ENCODE assay signal across 27 mouse cellular contexts in genomic region chr4:82037473-82037872, GRCm38 (mm10).
"Had no signal": no experiment of that assay in that cellular context is flagged by ENCODE, and none has a peak within 500 bp of the region (broad histone marks: within the 10 kb centered on the region; RNA-seq: fewer than 3 reads in every experiment).

No protein-coding gene starts in this region.

- DNase-seq: cerebellum, adult 9-10 months; cerebellum, adult 9-11 months; cerebellum, postnatal 10 days; cerebellum, postnatal 14 days; cerebellum, postnatal 25 days; cerebellum, postnatal 36 days; embryo, embryonic 11 days; forebrain, postnatal 0 days; gastrocnemius, adult 2 months; gastrocnemius, postnatal 10 days; gastrocnemius, postnatal 14 days; gastrocnemius, postnatal 25 days; gastrocnemius, postnatal 36 days; heart, adult 11 months; heart, adult 18-20 months; heart, adult 2 months had no signal

- H3K4me2 ChIP-seq: embryonic facial prominence, embryonic 12.5 days; embryonic facial prominence, embryonic 13.5 days; embryonic facial prominence, embryonic 15.5 days; forebrain, embryonic 12.5 days; forebrain, embryonic 13.5 days; forebrain, embryonic 15.5 days had no signal

- H3K36me3 ChIP-seq: embryonic facial prominence, embryonic 10.5 days; embryonic facial prominence, embryonic 12.5 days; embryonic facial prominence, embryonic 13.5 days; embryonic facial prominence, embryonic 15.5 days; forebrain, embryonic 10.5 days; forebrain, embryonic 12.5 days; forebrain, embryonic 15.5 days had no signal

- H3K9ac ChIP-seq: embryonic facial prominence, embryonic 12.5 days; embryonic facial prominence, embryonic 13.5 days; embryonic facial prominence, embryonic 15.5 days; forebrain, embryonic 12.5 days; forebrain, embryonic 13.5 days; forebrain, embryonic 15.5 days; forebrain, postnatal 0 days had no signal

- ATAC-seq: forebrain, embryonic 13.5 days; forebrain, embryonic 14.5 days; forebrain, embryonic 15.5 days; forebrain, embryonic 16.5 days; forebrain, postnatal 0 days had no signal

- H3K27me3 ChIP-seq: embryonic facial prominence, embryonic 12.5 days; embryonic facial prominence, embryonic 13.5 days; embryonic facial prominence, embryonic 15.5 days; forebrain, embryonic 12.5 days; forebrain, embryonic 13.5 days; forebrain, embryonic 15.5 days had no signal

- H3K27ac ChIP-seq: embryonic facial prominence, embryonic 10.5 days; embryonic facial prominence, embryonic 12.5 days; embryonic facial prominence, embryonic 13.5 days; embryonic facial prominence, embryonic 15.5 days; forebrain, embryonic 10.5 days; forebrain, embryonic 12.5 days; forebrain, embryonic 13.5 days; forebrain, embryonic 15.5 days; gastrocnemius, adult 2 months; heart, adult 2 months had no signal

- H3K4me3 ChIP-seq: embryonic facial prominence, embryonic 10.5 days; embryonic facial prominence, embryonic 12.5 days; embryonic facial prominence, embryonic 13.5 days; embryonic facial prominence, embryonic 15.5 days; erythroblast, embryonic 14.5 days; forebrain, embryonic 10.5 days; forebrain, embryonic 12.5 days; forebrain, embryonic 13.5 days; forebrain, embryonic 15.5 days; gastrocnemius, adult 2 months; heart, adult 2 months had no signal

- H3K9me3 ChIP-seq: embryonic facial prominence, embryonic 10.5 days; embryonic facial prominence, embryonic 12.5 days; embryonic facial prominence, embryonic 13.5 days; embryonic facial prominence, embryonic 15.5 days; forebrain, embryonic 10.5 days; forebrain, embryonic 12.5 days; forebrain, embryonic 15.5 days had no signal
